Mouse (Mus musculus) liver, embryonic 14.5 days (tissue): ENCODE measurements around the gene Neurod4.

Source experiments
- CTCF ChIP-seq: IDR thresholded peaks from 2 replicates; pipeline ENCODE4 v1.5.1; 2016; ENCODE audit warnings: antibody characterized with exemption, low read depth, control low read depth
- EP300 ChIP-seq: IDR thresholded peaks from 2 replicates; pipeline ENCODE4 v1.6.1; 2016; ENCODE audit warnings: antibody characterized with exemption, low read depth

DNA sequence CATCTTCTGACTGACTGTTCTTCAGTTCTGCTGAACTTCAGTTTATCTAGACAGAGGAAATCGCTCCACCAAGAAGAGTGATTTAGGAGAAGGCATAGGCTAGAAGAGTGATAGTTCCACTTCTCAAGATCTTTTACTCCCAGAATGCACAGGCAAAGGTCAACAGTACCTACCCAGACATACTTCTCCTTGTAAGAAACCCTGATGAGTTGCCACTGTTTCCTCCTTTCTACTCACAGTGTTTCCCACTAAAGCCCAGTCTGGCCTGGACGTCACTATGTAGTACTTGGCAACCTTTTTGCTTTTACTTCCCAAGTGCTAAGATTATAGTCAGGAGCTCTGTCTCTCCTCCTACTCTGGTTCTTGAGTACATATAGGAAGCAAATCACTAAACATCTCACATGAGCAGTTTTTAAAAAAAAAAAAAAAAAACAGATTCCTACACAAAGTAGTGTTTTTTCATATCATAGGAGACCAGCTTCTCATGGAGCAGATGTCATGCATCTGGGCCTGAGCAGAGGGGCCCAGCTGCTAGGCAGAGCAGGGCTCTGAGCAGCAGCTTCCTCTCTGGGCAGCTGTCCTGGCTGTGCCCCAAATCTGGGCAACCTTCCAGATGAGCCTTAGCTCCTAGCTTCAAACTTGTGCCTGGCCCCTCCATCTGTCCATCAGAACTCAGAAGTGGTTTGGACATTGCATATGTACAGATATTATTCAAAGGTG is 34.2 kb upstream of the Neurod4 start:
- TF ChIP-seq CTCF (no peak), EP300 (no peak)
